Mouse (Mus musculus) urinary bladder, postnatal 0 days (tissue): ENCODE data around the gene Cenps. TPM values are rescaled to one million over a fixed set of nuclear protein-coding genes. Genes with fewer than 3 reads are reported as not detected.

Experiments used
- polyA plus RNA-seq: library from polyadenylated mRNA; unstranded; fragments of >200 nt; fragmentation: Nextera tagmentation; extraction: Ambion mirVana; gene quantifications from 2 replicates; pipeline ENCODE4 v1.2.1, GENCODE M21; 2015

Gene Cenps
- 10.0 and 14.1 TPM in 2 replicates for polyA plus RNA-seq

DNA sequence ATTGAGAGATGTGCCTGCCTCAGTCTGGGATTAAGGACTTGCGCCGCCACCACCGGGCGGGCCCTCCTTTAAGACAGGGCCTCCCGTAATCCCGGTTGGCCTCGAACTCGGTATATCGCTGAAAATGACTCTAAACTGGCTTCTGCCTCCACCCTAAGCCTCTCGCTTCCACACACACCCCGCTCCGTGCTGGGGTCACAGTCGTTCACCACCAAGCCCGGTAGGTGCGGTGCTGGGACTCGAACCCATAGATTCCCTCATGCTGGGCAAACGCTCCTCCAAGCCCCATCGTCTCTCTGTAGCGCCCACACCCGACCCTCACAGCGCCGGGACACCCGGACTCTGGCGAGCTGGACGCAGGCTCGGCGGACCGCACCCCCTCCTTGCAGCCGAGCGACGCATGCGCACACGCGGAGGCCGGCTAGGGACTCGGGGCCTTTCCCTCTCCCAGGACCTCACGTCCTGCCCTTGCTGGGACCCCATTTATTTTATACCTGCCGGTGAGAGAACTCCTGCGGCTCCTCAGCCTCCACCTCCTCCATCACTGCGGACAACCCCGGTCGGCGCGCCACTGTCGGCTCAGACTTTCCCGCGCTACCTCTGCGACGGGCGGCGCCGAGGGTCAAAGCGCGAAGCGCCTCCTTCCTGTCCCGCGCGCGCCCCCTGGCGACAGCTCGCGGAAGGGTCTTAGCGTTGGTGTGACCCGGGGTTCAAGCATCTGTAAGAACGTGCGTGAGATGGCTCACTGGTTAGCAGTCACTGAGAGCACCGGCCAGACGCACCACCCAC lies at the start of gene Cenps:
Gene Cenps, minus strand, starts transcription at position 648 of the 789 bp plus-strand sequence.

DNA sequence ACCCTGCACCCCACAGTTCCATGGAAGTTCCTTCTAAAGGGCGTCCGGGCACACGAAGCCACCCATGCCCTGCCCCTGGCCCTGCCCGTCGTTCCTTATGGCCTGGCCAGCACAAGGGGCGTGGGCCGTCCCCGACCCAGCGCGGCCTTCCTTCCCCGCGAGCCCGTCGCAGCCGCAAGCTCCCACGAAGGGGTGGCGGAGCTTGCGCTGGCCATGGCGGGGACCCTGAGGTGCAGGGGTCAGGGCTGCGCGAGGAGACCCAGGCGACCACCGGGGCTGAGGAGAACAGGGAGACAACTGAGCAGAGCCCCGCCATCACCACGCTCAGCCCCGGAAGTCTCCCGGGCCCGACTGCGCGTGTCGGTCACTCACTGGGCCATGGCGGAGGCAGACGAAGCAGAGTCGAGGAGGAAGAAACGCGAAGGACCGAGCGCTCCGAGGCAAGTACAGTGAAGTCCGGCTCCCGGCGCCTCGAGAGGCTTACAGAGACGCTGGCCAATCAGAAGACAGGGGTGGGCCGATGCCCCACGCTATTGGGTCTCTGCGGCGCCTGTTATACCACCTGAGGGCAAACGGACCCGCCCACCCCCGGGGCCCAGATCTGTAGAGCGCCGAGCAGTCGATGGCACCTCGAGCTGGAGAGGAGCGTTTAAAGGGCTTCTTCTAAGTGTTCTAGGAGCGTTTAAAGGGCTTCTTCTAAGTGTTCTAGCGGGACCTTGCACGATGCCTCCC lies 29.0 kb upstream of the Cenps start, which contains the start of gene Pgd:
Gene Pgd, minus strand, starts transcription at position 557 of the 732 bp plus-strand sequence.

GRCm38 (mm10) chr4:149126663-149127062 lies 10.8 kb downstream of the Cenps start, which contains the start of gene Cort:
Cort (minus strand) TSS chr4:149126763.

DNA sequence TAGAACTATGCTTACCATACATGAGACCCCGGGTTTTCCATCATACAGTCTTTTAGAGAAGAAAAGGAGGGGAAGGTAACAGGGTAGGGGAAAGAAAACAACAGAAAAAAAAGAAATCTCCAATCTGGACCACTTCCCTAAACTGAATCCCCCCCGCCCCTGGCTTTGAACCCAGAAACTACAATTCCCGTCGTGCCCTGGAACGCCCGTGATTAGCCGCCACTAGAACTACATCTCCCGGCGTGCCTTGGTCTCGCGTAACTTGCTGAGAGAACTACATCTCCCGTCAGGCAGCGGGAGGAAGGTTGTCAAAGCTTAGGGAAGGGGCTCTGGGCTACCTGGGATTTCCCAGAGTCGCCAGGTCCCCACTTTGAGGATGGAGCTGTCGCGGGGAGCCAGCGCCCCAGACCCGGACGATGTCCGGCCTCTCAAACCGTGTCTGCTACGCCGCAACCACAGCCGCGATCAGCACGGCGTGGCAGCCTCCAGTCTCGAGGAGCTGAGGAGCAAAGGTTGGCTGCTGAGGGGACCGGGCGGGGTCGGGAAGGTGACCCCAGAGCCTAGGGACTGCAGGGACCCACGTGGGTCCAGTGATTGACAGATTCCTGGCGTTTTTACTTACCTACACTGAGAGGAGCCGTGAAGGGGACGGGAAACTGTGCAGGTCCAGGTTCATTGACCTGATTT lies 33.4 kb downstream of the Cenps start, which contains the start of gene Dffa:
Gene Dffa, plus strand, starts transcription at position 272 of the 687 bp plus-strand sequence.

GRCm38 (mm10) chr4:149099369-149100017 lies 37.9 kb downstream of the Cenps start, which contains the start of gene Pex14:
Pex14 (minus strand) TSS chr4:149099876.

Other genes with a start within 250 kb of the Cenps start
- 64.9 and 65.1 TPM in 2 replicates for gene Pex14, start 37.8 kb downstream of the Cenps start, polyA plus RNA-seq
- gene Dffa, start 33.5 kb downstream of the Cenps start, polyA plus RNA-seq, result 21.9 and 22.6 TPM in 2 replicates
- 0.25 TPM in 1 of 2 replicates, not detected in the other for gene Cort, start 10.9 kb downstream of the Cenps start, polyA plus RNA-seq
- gene Pgd, start 29.1 kb upstream of the Cenps start, polyA plus RNA-seq, result 85.1 and 102 TPM in 2 replicates
- 18.1 and 24.7 TPM in 2 replicates for gene Kif1b, start 170.1 kb upstream of the Cenps start, polyA plus RNA-seq